Mouse (Mus musculus): ENCODE data around the gene Gpatch4.

The Gpatch4 gene

GRCm38 (mm10) chr3:88101736-88102135 is 58.8 kb downstream of the Gpatch4 start:
- no peak for DNase-seq

DNA sequence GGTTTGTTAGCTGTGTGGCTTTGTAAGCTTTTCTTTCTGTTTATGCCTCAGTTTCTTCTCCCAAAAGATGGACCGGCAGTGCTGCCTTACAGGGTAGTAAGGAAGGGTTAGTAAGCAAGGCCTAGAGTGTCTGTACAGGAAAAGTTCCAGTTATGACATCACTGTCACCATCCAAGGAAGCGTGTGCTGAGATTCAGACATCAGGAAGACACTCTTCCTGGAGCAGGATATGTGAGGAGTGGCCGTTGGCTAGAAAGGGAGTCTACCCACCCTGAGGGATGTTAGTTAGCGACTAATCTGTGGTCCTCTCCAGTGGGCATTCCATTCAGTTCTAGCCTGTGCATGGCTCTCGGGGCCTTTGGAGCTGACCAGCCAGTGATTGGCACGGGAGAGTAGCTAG is 59.3 kb downstream of the Gpatch4 start:
- peak; percentile 92 for DNase-seq

DNA sequence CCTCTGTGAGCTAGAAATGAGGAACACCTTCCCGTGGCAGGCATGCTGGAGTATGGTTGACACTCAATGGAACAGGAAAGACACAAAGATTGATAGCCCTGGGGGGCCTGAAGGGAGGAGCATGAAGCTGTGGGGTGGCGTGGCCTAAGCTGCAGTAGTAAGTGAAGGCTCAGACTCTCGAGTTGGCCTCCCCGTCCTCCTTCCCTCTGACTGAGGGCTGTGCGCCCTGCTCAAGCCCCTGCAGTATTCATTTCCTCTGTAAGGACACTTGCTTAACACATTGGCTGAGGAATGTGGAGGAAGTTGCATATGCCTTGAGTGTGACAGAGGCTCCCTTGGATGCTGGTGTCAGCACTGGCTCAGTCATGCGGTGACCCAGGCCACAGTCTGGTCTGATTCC is 59.7 kb downstream of the Gpatch4 start:
- peak; percentile 94 for DNase-seq

All from heart, adult 11 months (tissue).